Mouse (Mus musculus) heart, adult 18-20 months (tissue): ENCODE measurements around the gene Fam98c. TPM values are rescaled to one million over a fixed set of nuclear protein-coding genes. Genes with fewer than 3 reads are reported as not detected.
"Not testable (repeated sequence)": the region's sequence is repeated elsewhere in the genome, so short reads cannot be mapped to it uniquely, and the experiment has no call there.

Experiments
- DNase-seq, 2 experiments: peaks; one replicate each; pipeline ENCODE4 v3.0.0; 2021 to 2022; ENCODE audit warnings: mixed read lengths in 1 of 2
- total RNA-seq, 2 experiments: library from RNA; stranded (reverse); gene quantifications; 2 replicates each; pipeline ENCODE4 v1.2.3; 2021

Fam98c gene
- total RNA-seq, 2 experiments from 2014 or later = 10.4 to 12.1 TPM

GRCm38 (mm10) chr7:29158264-29158663, 2.2 kb upstream of the Fam98c start:
- DNase-seq = no peak

- peak; percentile 91 to 92 for DNase-seq
Measured at GRCm38 (mm10) chr7:29155196-29155837, 717 bp downstream of the Fam98c start.

GRCm38 (mm10) chr7:29154018-29154720, 1.9 kb downstream of the Fam98c start:
- no peak for DNase-seq

- DNase-seq = no peak
Measured at GRCm38 (mm10) chr7:29151486-29151885, 4.5 kb downstream of the Fam98c start.

GRCm38 (mm10) chr7:29148771-29149170, 7.3 kb downstream of the Fam98c start:
- no peak for DNase-seq

GRCm38 (mm10) chr7:29146625-29147367, 9.2 kb downstream of the Fam98c start:
- DNase-seq = no peak

- peak; percentile 13 to 54 for DNase-seq
Measured at GRCm38 (mm10) chr7:29144006-29144405, 12.0 kb downstream of the Fam98c start.

GRCm38 (mm10) chr7:29141416-29141815, 14.6 kb downstream of the Fam98c start:
- DNase-seq = no peak

- not testable (repeated sequence) for DNase-seq
Measured at GRCm38 (mm10) chr7:29139237-29139636, 16.8 kb downstream of the Fam98c start.

GRCm38 (mm10) chr7:29137429-29137828, 18.6 kb downstream of the Fam98c start:
- DNase-seq = no peak

- peak; percentile 13 to 54 for DNase-seq
Measured at GRCm38 (mm10) chr7:29134693-29135386, 21.2 kb downstream of the Fam98c start, which contains the start of gene Rasgrp4. Gene Rasgrp4 (plus strand): TSS chr7:29134851.

GRCm38 (mm10) chr7:29134230-29134629, 21.8 kb downstream of the Fam98c start:
- no peak for DNase-seq

GRCm38 (mm10) chr7:29128725-29129124, 27.3 kb downstream of the Fam98c start:
- DNase-seq = peak; percentile 12 to 14

- DNase-seq = peak; percentile 51 to 70
Measured at GRCm38 (mm10) chr7:29126173-29126915, 29.7 kb downstream of the Fam98c start.

- peak; percentile 14 to 22 for DNase-seq
Measured at GRCm38 (mm10) chr7:29124970-29125369, 31.1 kb downstream of the Fam98c start, which contains the start of gene Ryr1. Gene Ryr1 (minus strand): TSS chr7:29125179.

- DNase-seq = no peak
Measured at GRCm38 (mm10) chr7:29123531-29124358, 32.3 kb downstream of the Fam98c start.

GRCm38 (mm10) chr7:29122821-29123220, 33.2 kb downstream of the Fam98c start:
- no peak for DNase-seq

- DNase-seq = no peak
Measured at GRCm38 (mm10) chr7:29119526-29119925, 36.5 kb downstream of the Fam98c start.

- DNase-seq = no peak
Measured at GRCm38 (mm10) chr7:29118142-29118851, 37.7 kb downstream of the Fam98c start.
